Mouse (Mus musculus) effector memory CD4-positive, alpha-beta T cell, adult 7 months (primary cell): Measurements from ENCODE around the gene Zfp972. TPM values are rescaled to one million over a fixed set of nuclear protein-coding genes. Genes with fewer than 3 reads are reported as not detected.

ENCODE experiments used
- polyA plus RNA-seq: library from polyadenylated mRNA; unstranded; fragments of 100-300 nt; shearing (Covaris generic); gene quantifications from one replicate; pipeline ENCODE4 v1.2.1, GENCODE M21; 2017

Gene Zfp972
- polyA plus RNA-seq = not detected

GRCm38 (mm10) chr2:177925563-177926103 is at the start of gene Zfp972:
TSS of gene Zfp972 (minus strand) at chr2:177925613.

GRCm38 (mm10) chr2:177957145-177957544 is 31.7 kb upstream of the Zfp972 start, which contains the start of gene Gm14326:
TSS of gene Gm14326 (minus strand) at chr2:177957297.

DNA sequence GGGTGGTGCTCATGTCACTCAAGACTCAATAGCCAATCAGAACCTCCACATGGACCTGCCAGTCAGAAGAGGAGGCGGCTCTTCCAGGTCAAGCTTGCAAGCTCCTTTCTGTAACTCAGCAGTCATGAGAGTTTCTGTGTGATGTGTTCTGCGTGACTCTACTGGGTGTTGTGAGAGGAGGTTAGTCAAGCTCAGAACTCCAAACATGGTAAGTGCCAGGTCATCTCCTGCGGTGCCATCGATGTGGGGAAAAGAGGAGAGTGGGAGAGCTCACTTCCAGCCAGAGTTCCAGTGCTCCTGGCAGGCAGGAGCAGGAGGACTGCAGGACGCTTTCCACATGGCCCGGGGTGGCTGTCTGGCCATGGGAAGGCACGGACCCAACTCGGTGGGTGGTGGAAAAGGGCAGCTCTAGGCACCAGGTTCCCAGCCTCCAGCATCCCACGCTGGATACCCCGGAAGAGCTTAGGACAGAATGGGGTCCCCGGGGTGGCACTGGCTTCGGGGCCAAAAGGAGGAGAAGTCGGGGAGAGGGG is 28.3 kb downstream of the Zfp972 start, which contains the start of gene Gm14327:
Gm14327 (plus strand) TSS at position 51 of the 533 bp plus-strand sequence.

Other genes with a start within 250 kb of the Zfp972 start
- 0.55 TPM for gene Gm14322, start 166.3 kb downstream of the Zfp972 start, polyA plus RNA-seq
- 9.1 TPM for gene Gm14325, start 85.3 kb downstream of the Zfp972 start, polyA plus RNA-seq
- gene Gm14327, start 28.5 kb downstream of the Zfp972 start, polyA plus RNA-seq = 3.5 TPM
- 7.3 TPM for gene Gm14326, start 31.7 kb upstream of the Zfp972 start, polyA plus RNA-seq
- 7.4 TPM for gene Zfp971, start 97.7 kb upstream of the Zfp972 start, polyA plus RNA-seq
- gene Zfp931, start 152.9 kb upstream of the Zfp972 start, polyA plus RNA-seq = 5.5 TPM
- 0.18 TPM for gene Phactr3, start 193.4 kb upstream of the Zfp972 start, polyA plus RNA-seq